Mouse (Mus musculus) cerebellum, postnatal 4 days (tissue): ENCODE measurements at regions not wholly inside any gene's neighbourhood (a gene's known extent, or its start where the extent isn't known, plus 50 kb on each side); places are given as distances from the start of the nearest gene placed in this dataset.

Experiments used
- DNase-seq, 2 experiments: peaks; one replicate each; pipeline ENCODE4 v3.0.0; 2022; ENCODE audit warnings: low spot score in 2 of 2, mixed read lengths in 1 of 2

DNA sequence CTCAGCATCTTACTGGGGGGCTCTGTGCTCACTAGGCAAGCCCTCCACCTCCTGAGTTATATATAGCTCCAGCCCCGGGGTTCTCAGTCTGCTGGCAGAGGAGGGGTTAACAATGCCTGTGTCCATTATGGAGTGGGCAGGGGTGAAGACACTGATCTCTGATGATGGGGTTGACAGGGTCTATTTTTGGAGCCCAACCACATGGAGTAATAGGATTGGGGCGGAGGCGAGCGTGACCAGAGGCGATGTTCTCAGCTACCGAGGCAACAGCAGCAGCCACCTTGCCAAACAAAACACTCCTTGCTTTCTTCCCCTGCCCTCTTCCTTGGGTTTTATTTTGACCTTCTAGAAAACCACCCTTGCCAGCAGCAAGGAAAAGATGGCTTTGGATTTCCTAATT, 141.1 kb upstream of the Gli2 start:
- no peak for DNase-seq

DNA sequence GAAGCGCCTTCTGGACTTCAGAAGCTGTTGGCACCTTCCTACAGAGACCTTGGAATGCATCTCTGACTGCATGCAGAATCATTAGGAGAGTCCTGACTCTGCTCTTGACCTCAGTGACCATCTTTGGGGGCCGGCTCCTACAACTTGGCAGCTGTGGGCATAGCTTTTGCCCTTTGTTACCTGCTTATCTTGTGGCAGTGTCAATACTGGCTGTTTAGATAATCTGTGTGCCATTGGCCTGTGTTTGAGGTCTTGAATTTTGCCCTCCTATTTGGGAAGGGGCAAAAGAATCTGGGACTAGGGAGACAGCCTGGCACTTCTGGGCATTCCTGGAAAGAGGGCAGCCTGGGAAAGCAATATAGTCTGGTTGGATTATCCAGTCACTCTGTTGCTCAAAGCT, 137.8 kb upstream of the Gli2 start:
- no peak for DNase-seq

DNA sequence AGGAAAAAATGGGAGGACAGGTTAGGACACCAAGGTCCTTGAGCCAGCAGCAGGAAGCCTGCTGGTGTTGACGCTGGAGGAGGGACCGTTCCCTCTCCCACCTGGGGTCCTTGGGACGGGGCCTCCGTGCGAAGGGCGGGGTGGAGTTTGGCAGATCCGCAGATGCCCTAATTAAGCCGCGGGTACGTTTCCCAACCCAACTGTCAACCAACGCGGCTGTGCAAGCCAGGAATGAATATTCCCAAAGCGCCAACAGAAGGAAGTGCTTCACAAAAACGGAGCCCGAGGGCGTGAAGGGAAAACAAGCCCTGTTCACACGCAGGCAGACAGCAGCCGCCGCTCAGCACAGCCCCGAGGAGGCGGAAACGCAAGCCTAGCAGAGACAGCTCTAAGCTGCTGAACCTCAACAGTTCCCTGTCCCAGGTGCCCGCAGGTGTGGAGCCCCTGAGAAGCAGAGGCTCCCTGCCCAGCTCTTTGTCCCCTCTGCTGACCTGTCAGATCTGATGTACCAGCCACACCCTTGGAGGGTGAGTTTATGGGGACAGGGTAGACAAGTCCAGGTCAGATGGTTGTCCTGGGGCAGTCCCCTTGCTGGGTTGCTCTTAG, 136.1 kb upstream of the Gli2 start:
- peak in 1 of 2 experiments; percentile 16 for DNase-seq

DNA sequence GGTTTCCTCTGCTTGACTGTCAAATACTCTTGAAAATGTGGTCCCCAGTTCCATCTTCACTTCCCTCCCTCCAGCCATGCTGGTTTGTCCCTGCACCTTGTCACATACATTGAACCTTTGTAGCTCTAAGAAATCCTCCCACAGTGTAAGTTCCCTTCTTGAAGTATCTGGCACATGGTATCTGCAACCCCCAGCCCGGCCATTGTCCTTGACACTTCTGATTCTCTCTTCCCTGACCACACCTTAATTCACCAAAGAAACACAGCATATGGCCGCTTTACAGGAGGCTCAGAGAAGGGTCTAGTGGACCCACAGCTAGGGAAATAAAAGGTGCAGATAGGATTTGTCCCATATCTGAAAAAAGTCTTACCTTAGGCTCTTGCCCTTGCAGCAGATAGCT, 133.9 kb upstream of the Gli2 start:
- no peak for DNase-seq

DNA sequence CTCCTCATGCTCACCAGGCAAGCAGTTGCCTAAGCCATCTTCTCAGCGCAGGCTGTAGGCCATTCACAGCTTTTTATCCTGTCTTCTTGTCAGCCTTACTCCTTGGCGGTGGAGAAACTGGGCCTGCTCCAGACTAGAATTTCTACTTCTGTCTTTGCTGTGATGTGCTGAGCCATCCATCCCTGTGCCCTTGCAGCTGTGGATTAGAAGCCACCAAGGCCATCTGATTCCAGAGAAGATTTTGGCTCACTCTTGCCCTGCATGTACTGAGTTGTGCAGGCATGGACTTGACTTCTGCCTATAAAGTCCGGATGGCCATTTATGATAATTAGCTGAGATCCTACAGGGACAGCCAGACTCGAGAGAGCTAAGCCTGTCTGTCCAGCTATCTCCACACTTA, 133.4 kb upstream of the Gli2 start:
- DNase-seq: no peak

DNA sequence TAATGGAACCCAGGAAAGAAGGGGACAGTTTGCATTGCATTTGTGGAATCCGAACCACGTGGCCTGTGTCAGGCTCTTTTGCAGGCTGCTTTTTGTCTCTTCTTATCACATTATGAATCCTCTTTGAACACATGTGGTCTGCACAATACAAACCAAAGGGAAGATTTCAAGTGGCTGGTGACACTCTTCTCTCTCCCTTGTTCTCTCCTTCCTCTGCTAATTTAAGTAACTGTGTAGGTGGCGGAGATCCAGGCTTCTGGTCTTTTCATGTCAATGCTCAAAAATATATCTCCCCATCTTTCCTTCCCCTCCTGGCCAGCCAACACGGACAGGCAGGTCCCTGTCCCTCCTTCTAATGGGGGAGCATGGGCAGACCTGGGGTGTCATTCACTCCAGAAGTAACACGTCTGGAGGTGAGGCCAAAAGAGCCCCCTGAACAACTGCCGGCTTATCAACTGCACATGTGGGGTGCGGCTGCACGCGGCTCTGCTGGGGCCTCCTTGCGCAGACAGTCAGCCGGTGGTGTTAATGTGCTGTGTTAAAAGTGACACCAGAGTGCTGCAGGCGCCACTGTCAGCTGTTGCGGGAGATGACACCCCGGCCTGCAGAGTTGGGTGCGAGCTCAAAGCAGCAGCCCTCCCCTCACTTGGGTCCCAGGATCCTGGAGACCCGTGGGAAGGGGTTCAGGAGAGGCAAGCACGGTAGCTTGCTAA, 130.3 kb upstream of the Gli2 start:
- no peak for DNase-seq

DNA sequence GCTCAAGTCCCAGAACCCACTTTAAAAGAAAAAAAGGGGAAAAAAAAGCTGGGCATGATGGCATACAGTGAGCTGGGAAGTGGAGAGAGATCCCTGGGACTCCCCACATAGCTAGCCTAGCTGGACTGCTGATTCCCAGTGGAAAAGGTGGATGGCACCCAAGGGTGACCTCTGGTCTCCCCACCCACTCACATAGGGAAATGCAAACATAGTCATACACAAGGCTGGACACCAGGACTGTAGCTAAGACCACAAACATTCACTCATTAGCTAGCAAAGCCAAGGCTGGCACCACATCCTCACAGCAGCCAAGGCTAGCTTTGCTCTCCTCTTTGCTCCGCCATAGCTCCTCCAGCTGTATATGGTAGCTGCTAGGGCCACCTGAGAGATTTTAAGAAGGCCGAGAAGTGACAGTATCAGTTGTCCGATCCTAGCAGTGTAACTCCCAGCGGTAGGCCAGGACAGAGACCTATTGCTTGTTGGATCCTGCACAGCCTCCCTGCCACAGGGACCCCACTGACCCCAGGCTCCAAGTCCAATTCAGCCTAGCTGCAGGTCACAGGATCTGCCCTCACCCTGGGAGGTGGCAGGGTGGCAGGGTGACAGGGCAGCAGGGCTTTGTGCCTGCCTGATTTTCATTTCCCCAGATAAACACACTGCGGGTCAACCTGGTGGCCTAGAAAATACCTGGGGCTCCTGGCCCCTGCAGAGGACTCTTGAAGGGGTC, 119.8 kb upstream of the Gli2 start:
- no peak for DNase-seq

DNA sequence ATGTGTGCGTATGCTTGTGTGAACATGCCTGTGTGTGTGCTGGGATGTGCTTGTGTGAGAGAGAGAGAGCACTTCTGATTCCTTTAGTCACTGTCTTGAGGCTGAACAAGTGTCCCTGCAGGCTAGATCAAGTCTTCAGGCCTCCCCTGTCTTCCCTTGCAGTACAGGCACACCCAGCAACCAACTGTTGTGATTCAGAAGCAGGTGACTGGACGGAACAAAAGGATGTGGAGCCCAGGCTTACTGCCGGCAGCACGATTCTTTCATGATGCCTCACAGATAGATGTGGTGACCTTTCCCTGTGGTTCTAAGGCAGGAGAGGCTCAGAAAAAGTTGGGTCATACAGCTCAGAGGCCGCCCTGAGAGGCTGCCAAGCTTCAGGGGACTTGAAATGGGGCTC, 114.0 kb upstream of the Gli2 start:
- DNase-seq: no peak

DNA sequence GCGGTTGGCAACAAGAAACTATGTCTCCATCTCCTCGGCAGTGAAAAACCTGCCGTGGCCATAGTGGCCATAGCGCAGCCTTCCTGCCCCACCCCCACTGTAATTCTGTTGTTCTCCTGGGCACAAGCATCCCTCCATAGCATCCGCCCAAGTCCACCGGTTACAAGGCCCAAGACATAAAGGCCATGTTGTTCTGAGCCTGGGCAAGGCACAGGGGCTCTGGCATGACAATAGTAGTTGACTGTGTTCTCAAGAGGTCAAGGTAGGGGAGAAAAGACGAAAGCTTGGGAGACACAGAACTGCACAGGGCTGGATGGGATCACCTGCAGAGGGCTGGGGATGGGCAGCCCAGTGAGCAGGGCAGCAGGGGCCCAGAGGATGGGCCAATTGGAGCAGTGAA, 112.9 kb upstream of the Gli2 start:
- DNase-seq: no peak

DNA sequence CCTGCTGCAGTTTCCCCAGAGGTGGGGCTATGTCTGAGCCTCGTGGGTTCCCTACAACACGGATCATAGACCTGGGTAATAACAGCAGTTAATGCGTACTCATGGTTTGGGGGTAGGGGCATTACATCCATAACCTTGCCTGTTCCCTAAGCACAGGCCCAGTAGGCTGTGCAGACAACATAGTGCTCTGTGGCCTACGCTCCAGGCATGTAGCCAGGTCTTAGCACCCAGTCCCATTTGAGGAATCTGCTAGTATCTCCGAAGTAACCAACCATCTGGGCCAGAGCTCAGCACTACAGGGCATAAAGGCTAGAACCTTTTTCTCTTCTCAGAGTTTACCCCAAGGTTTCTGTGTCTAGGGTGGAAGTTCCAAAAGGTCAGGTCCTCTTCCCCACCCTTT, 111.4 kb upstream of the Gli2 start:
- DNase-seq: no peak

DNA sequence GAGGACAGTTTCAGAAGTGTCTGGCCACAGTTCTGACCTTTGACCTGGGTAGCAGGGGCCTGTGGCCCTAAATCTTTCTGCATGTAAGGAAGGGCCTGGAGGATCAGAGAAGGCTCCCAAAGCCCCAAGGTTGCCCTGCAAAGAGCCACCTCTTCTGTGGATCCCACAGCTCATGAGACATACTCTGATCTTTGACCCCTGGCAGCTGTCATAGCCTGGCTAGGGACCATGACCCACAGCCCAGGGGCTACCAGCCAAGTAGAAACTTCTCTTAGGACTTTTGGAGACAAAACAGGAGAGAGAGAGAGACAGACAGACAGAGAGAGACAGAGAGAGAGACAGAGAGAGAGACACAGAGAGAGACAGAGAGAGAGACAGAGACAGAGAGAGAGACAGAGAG, 110.4 kb upstream of the Gli2 start:
- no peak for DNase-seq

DNA sequence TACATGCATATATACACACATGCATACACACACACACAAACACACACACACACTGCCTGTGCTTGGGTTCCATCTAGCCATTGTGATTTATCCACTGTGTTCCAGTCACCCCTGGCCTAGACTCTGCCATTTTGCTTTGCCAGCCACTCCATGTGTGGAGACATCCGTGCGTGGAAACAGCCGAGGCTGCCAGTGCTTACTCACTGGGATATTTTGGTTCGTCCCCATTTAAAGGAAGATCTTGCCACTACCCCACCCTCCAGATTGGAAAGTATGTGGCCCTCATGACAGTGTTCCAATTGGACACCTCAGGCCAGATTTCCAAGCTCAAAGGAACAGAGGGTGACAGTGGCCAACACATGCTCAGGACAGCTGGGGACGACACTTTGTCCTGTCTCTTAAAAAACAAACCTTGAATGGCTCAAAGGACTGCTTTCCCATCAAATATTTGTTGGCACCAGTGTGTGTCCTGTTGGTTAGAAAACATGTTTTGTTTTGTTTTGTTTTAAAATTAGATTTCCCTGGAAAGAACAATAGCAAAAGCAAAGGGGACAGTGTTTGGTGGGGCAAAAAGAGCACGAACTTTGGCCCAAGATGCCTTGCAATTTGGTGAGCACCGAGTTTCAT, 109.8 kb upstream of the Gli2 start:
- no peak for DNase-seq

DNA sequence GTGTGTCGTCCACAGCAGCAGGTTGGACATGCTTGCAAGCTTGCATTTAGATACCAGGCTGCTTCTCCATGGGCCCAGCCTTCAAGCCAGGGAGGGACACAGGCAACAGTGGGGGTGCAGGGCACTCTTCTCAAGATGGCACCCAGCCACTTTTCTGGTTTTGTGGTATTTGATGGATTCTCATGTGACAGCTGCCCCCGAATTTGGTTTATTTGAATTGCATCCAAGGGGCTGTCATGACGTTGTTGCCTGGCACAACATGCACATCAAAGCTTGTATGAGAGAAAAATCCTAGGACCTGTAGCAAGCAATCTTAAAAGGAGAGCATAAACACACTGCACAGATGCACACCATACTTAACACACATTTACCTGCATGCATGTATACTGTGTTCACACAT, 108.3 kb upstream of the Gli2 start:
- DNase-seq: no peak

DNA sequence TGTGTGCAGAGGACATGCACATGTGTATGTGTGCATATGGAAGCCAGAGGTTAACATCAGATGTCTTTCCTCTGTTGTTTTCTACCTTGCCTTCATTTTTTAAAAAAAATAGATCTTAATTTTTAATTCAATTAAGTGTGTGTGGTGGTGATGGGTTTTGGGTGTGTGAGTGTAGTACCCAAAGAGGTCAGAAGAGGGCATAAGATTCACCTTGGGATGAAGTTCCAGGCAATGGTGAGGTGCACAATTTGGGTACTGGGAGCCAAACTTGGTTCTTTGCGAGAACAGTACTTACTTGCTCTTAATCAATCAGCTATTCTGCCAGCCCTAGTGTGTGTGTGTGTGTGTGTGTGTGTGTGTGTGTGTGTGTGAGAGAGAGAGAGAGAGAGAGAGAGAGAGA, 106.9 kb upstream of the Gli2 start:
- no peak for DNase-seq

DNA sequence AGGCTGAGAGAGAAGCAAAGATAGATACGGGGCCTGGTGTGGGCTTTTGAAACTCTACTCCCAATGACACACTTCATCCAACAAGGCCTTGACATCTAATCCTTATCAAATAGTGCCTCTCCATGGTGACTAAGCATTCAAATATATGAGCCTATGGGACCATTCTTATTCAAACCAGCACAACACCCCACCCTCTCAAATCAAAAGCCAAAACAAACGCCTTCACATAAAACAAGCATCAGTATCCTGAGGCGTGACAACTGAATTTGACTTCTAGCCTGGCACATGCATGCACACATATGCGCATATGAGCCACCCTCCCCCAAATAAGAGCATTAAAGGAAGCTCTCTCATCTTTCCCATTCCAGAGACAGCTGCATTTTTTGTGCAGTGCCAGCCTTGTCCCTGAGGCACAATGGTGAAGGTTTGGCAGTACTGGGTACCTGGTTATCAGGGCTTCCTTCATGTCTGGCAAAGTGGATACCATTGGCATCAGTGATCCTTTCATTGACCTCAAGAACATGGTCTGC, 103.8 kb upstream of the Gli2 start:
- DNase-seq: no peak

DNA sequence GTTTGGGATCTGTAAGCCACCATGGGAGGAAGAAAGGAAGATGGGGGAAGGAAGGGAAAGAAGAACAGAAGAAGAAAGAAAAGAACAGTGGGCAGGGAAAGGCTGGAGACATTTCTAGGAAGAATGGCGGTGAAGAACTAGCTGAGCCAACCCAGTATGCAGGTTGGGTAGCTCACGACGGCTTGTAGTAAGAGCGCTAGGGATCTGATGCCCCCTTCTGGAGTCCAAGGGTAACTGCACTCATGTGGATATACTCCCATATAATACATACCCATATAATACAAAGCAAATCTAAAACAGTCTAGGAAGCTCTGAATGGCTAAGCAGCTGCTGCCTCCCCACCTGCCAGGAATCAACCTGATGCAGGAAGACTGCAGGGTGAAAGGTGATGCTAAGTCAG, 100.2 kb upstream of the Gli2 start:
- DNase-seq: no peak

DNA sequence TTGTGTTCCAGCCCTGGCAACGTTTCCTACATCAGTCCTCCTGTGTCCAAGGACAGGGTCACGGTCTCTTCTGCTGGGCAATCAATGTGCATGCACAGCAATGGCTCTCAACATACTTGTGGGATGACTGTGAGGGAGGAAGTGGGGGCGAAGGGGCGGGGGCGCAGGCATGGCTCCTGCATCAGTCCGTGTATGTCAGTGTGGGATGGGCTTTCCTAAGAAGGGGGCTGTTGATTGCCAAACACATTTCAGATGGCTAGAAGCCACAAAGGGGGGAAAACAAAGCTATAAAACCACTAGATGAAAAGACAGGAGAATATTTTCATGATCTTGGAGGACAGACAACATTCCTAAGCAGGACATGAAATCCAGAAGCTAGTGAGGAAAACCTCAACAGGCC, 99.4 kb upstream of the Gli2 start:
- DNase-seq: no peak

DNA sequence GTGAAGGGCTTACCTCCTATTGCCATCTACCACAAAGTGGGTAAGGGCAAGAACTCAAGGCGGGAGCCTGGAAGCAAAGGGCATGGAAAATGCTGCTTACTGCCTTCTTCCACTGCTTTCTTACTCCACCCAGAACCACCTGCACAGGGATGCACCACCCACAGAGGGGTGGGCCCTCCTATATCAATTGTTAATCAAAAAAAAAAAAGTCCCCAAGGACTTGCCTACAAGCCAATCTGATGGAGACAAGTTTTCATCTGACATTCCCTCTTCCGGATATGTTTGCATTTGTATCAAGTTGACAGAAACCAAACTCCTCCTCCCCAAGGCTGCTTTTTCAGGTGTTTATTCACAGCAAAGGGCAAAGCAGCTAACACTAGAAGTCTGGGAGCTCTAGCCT, 94.1 kb upstream of the Gli2 start:
- no peak for DNase-seq

DNA sequence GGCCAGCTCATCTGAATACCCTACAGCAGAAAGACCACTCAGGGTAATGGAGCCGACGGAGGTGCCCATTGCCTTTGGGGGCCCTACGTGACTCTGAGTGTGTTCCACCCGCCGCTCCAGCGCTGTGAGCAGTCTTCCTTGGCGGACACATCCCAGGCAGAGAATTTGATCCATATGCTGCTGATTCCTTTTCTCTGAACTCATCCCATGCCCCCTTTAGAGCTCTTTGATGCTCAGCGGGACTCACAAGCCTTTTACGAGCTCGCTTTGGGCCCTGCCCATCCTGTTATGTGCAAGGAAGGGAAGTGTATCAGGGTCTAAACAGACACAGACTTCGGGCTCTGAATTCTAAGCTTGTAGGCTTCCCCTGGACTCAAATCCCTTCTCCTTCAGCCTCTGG, 90.4 kb upstream of the Gli2 start:
- no peak for DNase-seq

DNA sequence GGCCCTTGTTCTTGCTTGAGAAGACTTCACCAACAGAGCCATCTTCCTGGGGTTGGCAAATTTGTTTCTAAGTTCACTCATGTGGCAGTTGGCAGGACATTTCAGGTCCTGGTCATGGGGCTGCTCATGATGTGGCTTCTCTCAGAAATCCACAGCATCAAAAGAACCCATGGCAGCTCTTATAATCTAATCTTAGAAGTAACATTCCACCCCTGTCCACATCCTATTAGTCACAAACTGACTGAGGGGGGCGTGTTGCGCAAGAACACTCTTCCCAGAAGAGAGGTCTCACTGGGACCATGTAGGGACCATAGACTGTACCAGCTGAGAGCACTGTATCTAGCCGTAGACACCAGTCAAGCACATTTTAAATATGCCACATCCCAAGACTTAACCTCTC, 75.6 kb upstream of the Gli2 start:
- no peak for DNase-seq

DNA sequence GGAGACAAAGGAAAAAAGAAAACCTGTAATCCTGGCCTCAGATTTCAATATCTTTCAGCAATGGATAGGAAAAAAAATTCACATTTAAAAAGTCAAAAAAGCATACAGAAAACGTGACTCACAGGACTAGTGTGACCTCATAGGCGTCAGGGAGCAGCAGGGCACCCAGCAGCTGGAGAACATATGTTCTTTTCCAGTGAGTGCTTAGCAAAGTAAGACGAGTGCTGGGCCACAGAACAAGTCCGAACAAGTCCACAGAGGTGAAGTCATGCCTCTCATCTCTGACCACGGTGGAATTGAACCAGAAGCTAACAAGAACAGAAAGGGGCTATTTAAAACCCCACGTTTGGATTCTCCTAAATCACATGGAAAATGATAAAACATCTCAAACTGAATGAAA, 72.1 kb upstream of the Gli2 start:
- DNase-seq: no peak

DNA sequence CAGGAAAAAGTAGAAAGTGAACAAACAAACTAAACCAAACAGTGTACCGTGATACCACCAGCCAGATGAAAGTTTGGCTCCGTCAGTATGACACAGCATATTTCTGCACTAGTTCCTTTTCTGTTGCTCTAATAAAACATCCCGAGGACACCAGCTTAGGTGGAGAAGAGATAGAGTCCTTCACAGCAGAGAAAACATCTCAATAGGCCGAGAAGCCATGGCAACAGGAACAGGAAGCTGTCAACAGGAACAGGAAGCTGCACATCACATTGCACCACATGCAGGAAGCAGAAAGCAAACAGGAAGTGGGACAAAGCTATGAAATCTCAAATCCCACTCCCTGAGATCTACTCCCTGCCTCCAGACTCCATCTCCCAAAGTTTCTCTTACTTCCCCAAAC, 71.4 kb upstream of the Gli2 start:
- DNase-seq: no peak

DNA sequence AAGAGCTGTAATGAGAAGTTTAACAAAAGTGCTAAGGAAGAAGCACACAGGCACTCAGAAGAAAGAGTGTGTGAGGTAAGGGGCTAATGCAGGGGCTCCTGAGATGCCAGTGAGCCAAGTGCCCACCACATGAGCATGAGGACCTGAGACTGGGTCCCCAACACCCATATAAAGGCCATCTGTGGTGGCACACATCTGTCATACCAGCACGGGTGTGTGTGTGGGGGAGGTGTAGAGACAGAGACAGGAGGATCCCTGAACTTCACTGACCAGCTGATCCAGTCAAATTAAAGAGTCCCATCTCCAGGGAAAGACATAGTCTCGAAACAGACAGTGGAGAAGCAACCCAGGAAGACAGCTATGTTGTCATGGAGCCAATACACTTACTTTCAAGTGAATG, 70.6 kb upstream of the Gli2 start:
- DNase-seq: no peak
